Mouse (Mus musculus) C2C12 (cell line): Measurements from ENCODE around the gene Upk2. TPM values are rescaled to one million over a fixed set of nuclear protein-coding genes. Genes with fewer than 3 reads are reported as not detected.

ENCODE experiments used
- H3K27me3 ChIP-seq: one replicate; pipeline ENCODE4 v1.6.1; 2011; ENCODE audit not compliant: control insufficient read depth, insufficient read depth, insufficient read length
- H3K36me3 ChIP-seq: one replicate; pipeline ENCODE4 v1.6.1; 2011; ENCODE audit not compliant: control insufficient read depth, insufficient read depth
- H3K4me3 ChIP-seq: one replicate; pipeline ENCODE4 v1.5.1; 2011; ENCODE audit warnings: mild to moderate bottlenecking, control low read depth; ENCODE audit not compliant: poor library complexity, insufficient read depth, severe bottlenecking
- H3K79me2 ChIP-seq: one replicate; pipeline ENCODE4 v1.6.1; 2011; ENCODE audit not compliant: control insufficient read depth, insufficient read depth
- H3K79me3 ChIP-seq: one replicate; pipeline ENCODE4 v1.6.1; 2011; ENCODE audit warnings: low read depth, control low read depth
- H3ac ChIP-seq: one replicate; pipeline ENCODE3; 2011; ENCODE audit warnings: low read depth; ENCODE audit not compliant: control insufficient read depth, insufficient read length
- CEBPB ChIP-seq: IDR thresholded peaks from one replicate; pipeline ENCODE4 v1.6.1; 2011; ENCODE audit warnings: low read depth, mild to moderate bottlenecking, control low read depth, moderate library complexity
- CTCF ChIP-seq: IDR thresholded peaks from one replicate; pipeline ENCODE4 v1.5.1; 2011; ENCODE audit not compliant: control insufficient read depth, insufficient read depth, insufficient read length
- FOSL1 ChIP-seq: IDR thresholded peaks from one replicate; pipeline ENCODE4 v1.8.0; 2011; ENCODE audit warnings: mild to moderate bottlenecking, low read length; ENCODE audit not compliant: poor library complexity, insufficient read depth, severe bottlenecking
- MAX ChIP-seq: IDR thresholded peaks from one replicate; pipeline ENCODE4 v1.6.1; 2011; ENCODE audit warnings: mild to moderate bottlenecking, control low read depth
- MYOD1 ChIP-seq: IDR thresholded peaks from one replicate; pipeline ENCODE4 v1.6.1; 2011; ENCODE audit warnings: low read depth; ENCODE audit not compliant: control insufficient read depth, insufficient read length
- MYOG ChIP-seq: IDR thresholded peaks from one replicate; pipeline ENCODE4 v1.6.1; 2011; ENCODE audit not compliant: control insufficient read depth, insufficient read length; ENCODE audit errors: extremely low read depth
- USF1 ChIP-seq: IDR thresholded peaks from one replicate; pipeline ENCODE4 v1.6.1; 2011; ENCODE audit warnings: low read depth, mild to moderate bottlenecking, control low read depth, moderate library complexity
- polyA plus RNA-seq: library from polyadenylated mRNA; unstranded; fragments of >200 nt; fragmentation: generic; extraction: Trizol; gene quantifications from one replicate; pipeline ENCODE4 v1.2.1, GENCODE M21; 2012; ENCODE audit warnings: missing spikeins

Upk2 gene
- polyA plus RNA-seq, 1 experiment = 0.04 TPM

GRCm38 (mm10) chr9:44405011-44405410, 49.8 kb downstream of the Upk2 start:
- Histone ChIP-seq H3K27me3 (no peaks in the 10 kb centered on the region), H3K4me3 (no peak overlapping the region), H3K36me3 (peaks cover 63% of the 10 kb centered on the region), H3ac (no peak overlapping the region), H3K79me2 (peaks cover 51% of the 10 kb centered on the region), H3K79me3 (peaks cover 36% of the 10 kb centered on the region)
- TF ChIP-seq CTCF (no peak), USF1 (no peak), MYOD1 (no peak), FOSL1 (no peak), CEBPB (no peak), MAX (no peak), MYOG (no peak)

Other genes with a start within 250 kb of the Upk2 start
- gene Cbl, start 220.9 kb downstream of the Upk2 start, polyA plus RNA-seq = 8.2 TPM
- gene Ccdc153, start 214.3 kb downstream of the Upk2 start, polyA plus RNA-seq = 0.04 TPM
- not detected for gene Pdzd3, start 203.5 kb downstream of the Upk2 start, polyA plus RNA-seq
- 3.4 TPM for gene Nlrx1, start 186.4 kb downstream of the Upk2 start, polyA plus RNA-seq
- gene Abcg4, start 166.4 kb downstream of the Upk2 start, polyA plus RNA-seq = 0.21 TPM
- gene Hinfp, start 149.3 kb downstream of the Upk2 start, polyA plus RNA-seq = 9.1 TPM
- gene C2cd2l, start 134.7 kb downstream of the Upk2 start, polyA plus RNA-seq = 18.8 TPM
- gene Dpagt1, start 129.0 kb downstream of the Upk2 start, polyA plus RNA-seq = 34.0 TPM
- 347 TPM for gene H2afx, start 120.3 kb downstream of the Upk2 start, polyA plus RNA-seq
- gene Hmbs, start 110.7 kb downstream of the Upk2 start, polyA plus RNA-seq = 59.6 TPM
- 26.1 TPM for gene Vps11, start 93.3 kb downstream of the Upk2 start, polyA plus RNA-seq
- 68.3 TPM for gene Hyou1, start 75.5 kb downstream of the Upk2 start, polyA plus RNA-seq
- 11.5 TPM for gene Slc37a4, start 58.1 kb downstream of the Upk2 start, polyA plus RNA-seq
- 2,166 TPM for gene Rps25, start 47.8 kb downstream of the Upk2 start, polyA plus RNA-seq
- gene Trappc4, start 47.4 kb downstream of the Upk2 start, polyA plus RNA-seq = 149 TPM
- 17.9 TPM for gene Ccdc84, start 36.4 kb downstream of the Upk2 start, polyA plus RNA-seq
- not detected for gene Foxr1, start 13.8 kb downstream of the Upk2 start, polyA plus RNA-seq
- gene Bcl9l, start 27.8 kb upstream of the Upk2 start, polyA plus RNA-seq = 31.4 TPM
- not detected for gene Cxcr5, start 106.9 kb upstream of the Upk2 start, polyA plus RNA-seq
- 29.9 TPM for gene Ddx6, start 149.9 kb upstream of the Upk2 start, polyA plus RNA-seq
- gene Treh, start 218.3 kb upstream of the Upk2 start, polyA plus RNA-seq = not detected